Mouse (Mus musculus) midbrain, postnatal 0 days (tissue): ENCODE data around the gene Slc25a19. TPM values are rescaled to one million over a fixed set of nuclear protein-coding genes. Genes with fewer than 3 reads are reported as not detected.

Source experiments
- ATAC-seq: fragments of 200-750 bp; cut with Nextera tagmentation; 2 replicates; pipeline ENCODE4 v1.8.0; 2017; ENCODE audit warnings: moderate number of reproducible peaks, mild to moderate bottlenecking, moderate TSS enrichment, moderate library complexity; ENCODE audit not compliant: low FRiP score
- DNase-seq: peaks from one replicate; pipeline ENCODE4 v3.0.0-alpha.2; 2015; ENCODE audit warnings: low spot score
- H3K27ac ChIP-seq: fragments of 300-500 bp; sonication (generic); 2 replicates; pipeline ENCODE4 v1.5.1; 2014; ENCODE audit warnings: low read depth, mild to moderate bottlenecking, low read length, mixed read lengths
- H3K27me3 ChIP-seq: fragments of 300-500 bp; sonication (generic); 2 replicates; pipeline ENCODE4 v1.6.1; 2014; ENCODE audit warnings: low read length, control low read depth, mixed read lengths; ENCODE audit not compliant: insufficient read depth
- H3K36me3 ChIP-seq: fragments of 300-500 bp; sonication (generic); 2 replicates; pipeline ENCODE4 v1.6.1; 2014; ENCODE audit warnings: low read length, control low read depth, mixed read lengths; ENCODE audit not compliant: insufficient read depth
- H3K4me1 ChIP-seq: fragments of 300-500 bp; sonication (generic); 2 replicates; pipeline ENCODE4 v1.6.1; 2014; ENCODE audit warnings: mild to moderate bottlenecking, control low read depth, antibody characterized with exemption, low read length, mixed read lengths; ENCODE audit not compliant: insufficient read depth
- H3K4me2 ChIP-seq: fragments of 300-500 bp; sonication (generic); 2 replicates; pipeline ENCODE4 v1.6.1; 2014; ENCODE audit warnings: low read depth, mild to moderate bottlenecking, low read length, mixed read lengths; ENCODE audit not compliant: poor library complexity, severe bottlenecking
- H3K4me3 ChIP-seq: fragments of 300-500 bp; sonication (generic); 2 replicates; pipeline ENCODE4 v1.5.1; 2014; ENCODE audit warnings: low read depth, mild to moderate bottlenecking, low read length, moderate library complexity
- H3K9ac ChIP-seq: fragments of 300-500 bp; sonication (generic); replicated peaks from 2 replicates; pipeline ENCODE4 v1.6.1; 2014; ENCODE audit warnings: mild to moderate bottlenecking, low read length, moderate library complexity, mixed read lengths; ENCODE audit not compliant: poor library complexity, severe bottlenecking
- H3K9me3 ChIP-seq: fragments of 300-500 bp; sonication (generic); 2 replicates; pipeline ENCODE4 v1.6.1; 2016; ENCODE audit warnings: low read length, control low read depth
- CTCF ChIP-seq: IDR thresholded peaks from 2 replicates; pipeline ENCODE4 v1.5.1; 2016; ENCODE audit warnings: antibody characterized with exemption, mild to moderate bottlenecking
- WGBS: fragments of 180-500 bp; shearing (Covaris S2); extraction: QIAGEN DNeasy Blood & Tissue Kit; methylation state at CpG from one replicate; pipeline ENCODE4 v1.1.7; 2014; 5-methylcytosine and 5-hydroxymethylcytosine counted together
- polyA plus RNA-seq: library from polyadenylated mRNA; unstranded; fragments of >200 nt; fragmentation: Nextera tagmentation; extraction: Ambion mirVana; gene quantifications from 2 replicates; pipeline ENCODE4 v1.2.1, GENCODE M21; 2015
- total RNA-seq: library from RNA; depleted of rRNA; stranded (reverse); fragments of >200 nt; gene quantifications from 2 replicates; pipeline ENCODE4 v1.2.3, GENCODE M21; 2014; rRNA removed

The Slc25a19 gene
- total and polyA plus RNA-seq, 2 experiments from 2014 or later = 35.7 to 49.6 TPM

- DNase-seq (no peak), ATAC-seq (no peak)
- H3K4me2 ChIP-seq = no peak overlapping the region
- no peaks in the 10 kb centered on the region for H3K27me3 ChIP-seq
- no peak overlapping the region for H3K4me3 ChIP-seq
- H3K4me1 ChIP-seq = no peaks in the 10 kb centered on the region
- H3K36me3 ChIP-seq = peaks cover 43% of the 10 kb centered on the region
- no peak overlapping the region for H3K9ac ChIP-seq
- TF ChIP-seq CTCF = no peak
- H3K27ac ChIP-seq = no peak overlapping the region
- H3K9me3 ChIP-seq = no peaks in the 10 kb centered on the region
Measured at GRCm38 (mm10) chr11:115579080-115579479, 49.0 kb downstream of the Slc25a19 start.

- peak overlapping the region; percentile 73 for H3K9ac ChIP-seq
- H3K36me3 ChIP-seq = peaks cover 34% of the 10 kb centered on the region
- ATAC-seq (no peak), DNase-seq (no peak)
- H3K4me2 ChIP-seq = peak overlapping the region; percentile 79
- no peak for TF ChIP-seq CTCF
- no peaks in the 10 kb centered on the region for H3K9me3 ChIP-seq
- peak overlapping the region; percentile 72 for H3K4me3 ChIP-seq
- 23% methylated on average over 7 of the region's 7 CpGs for WGBS
- H3K4me1 ChIP-seq = 0 out of 2 replicates have a peak, but pooled peaks cover 4% of the 10 kb centered on the region
- H3K27ac ChIP-seq = no peak overlapping the region
- no peaks in the 10 kb centered on the region for H3K27me3 ChIP-seq
Measured at GRCm38 (mm10) chr11:115564961-115565360, 63.1 kb downstream of the Slc25a19 start.

Other genes with a start within 250 kb of the Slc25a19 start
- 66.0 and 68.8 TPM in 2 replicates for gene Cdr2l, start 246.4 kb downstream of the Slc25a19 start, total RNA-seq
- gene Cdr2l, start 246.4 kb downstream of the Slc25a19 start, polyA plus RNA-seq = 16.0 and 17.2 TPM in 2 replicates
- gene Mrpl58, start 224.5 kb downstream of the Slc25a19 start, total RNA-seq = 69.2 and 78.1 TPM in 2 replicates
- gene Mrpl58, start 224.5 kb downstream of the Slc25a19 start, polyA plus RNA-seq = 187 and 201 TPM in 2 replicates
- 319 and 329 TPM in 2 replicates for gene Atp5h, start 208.3 kb downstream of the Slc25a19 start, total RNA-seq
- gene Atp5h, start 208.3 kb downstream of the Slc25a19 start, polyA plus RNA-seq = 934 and 951 TPM in 2 replicates
- 22.1 and 27.4 TPM in 2 replicates for gene Kctd2, start 208.2 kb downstream of the Slc25a19 start, total RNA-seq
- gene Kctd2, start 208.2 kb downstream of the Slc25a19 start, polyA plus RNA-seq = 27.7 and 29.4 TPM in 2 replicates
- gene Trim80, start 187.8 kb downstream of the Slc25a19 start, total RNA-seq = 0.44 TPM in 1 of 2 replicates, not detected in the other
- not detected in 2 replicates for gene Trim80, start 187.8 kb downstream of the Slc25a19 start, polyA plus RNA-seq
- gene Slc16a5, start 165.8 kb downstream of the Slc25a19 start, total RNA-seq = not detected in 2 replicates
- gene Slc16a5, start 165.8 kb downstream of the Slc25a19 start, polyA plus RNA-seq = 0.21 and 0.23 TPM in 2 replicates
- gene Armc7, start 152.6 kb downstream of the Slc25a19 start, total RNA-seq = 9.0 and 14.0 TPM in 2 replicates
- gene Armc7, start 152.6 kb downstream of the Slc25a19 start, polyA plus RNA-seq = 12.9 and 13.4 TPM in 2 replicates
- gene Nt5c, start 136.4 kb downstream of the Slc25a19 start, total RNA-seq = 85.3 and 91.1 TPM in 2 replicates
- 131 and 133 TPM in 2 replicates for gene Nt5c, start 136.4 kb downstream of the Slc25a19 start, polyA plus RNA-seq
- gene Jpt1, start 113.9 kb downstream of the Slc25a19 start, total RNA-seq = 744 and 761 TPM in 2 replicates
- 1,252 and 1,259 TPM in 2 replicates for gene Jpt1, start 113.9 kb downstream of the Slc25a19 start, polyA plus RNA-seq
- 543 and 643 TPM in 2 replicates for gene Sumo2, start 92.0 kb downstream of the Slc25a19 start, total RNA-seq
- gene Sumo2, start 92.0 kb downstream of the Slc25a19 start, polyA plus RNA-seq = 972 and 1,028 TPM in 2 replicates
- gene Nup85, start 63.9 kb downstream of the Slc25a19 start, total RNA-seq = 49.5 and 59.5 TPM in 2 replicates
- 75.6 and 80.3 TPM in 2 replicates for gene Nup85, start 63.9 kb downstream of the Slc25a19 start, polyA plus RNA-seq
- gene Mrps7, start 24.4 kb downstream of the Slc25a19 start, total RNA-seq = 37.9 and 39.6 TPM in 2 replicates
- gene Mrps7, start 24.4 kb downstream of the Slc25a19 start, polyA plus RNA-seq = 77.8 and 81.8 TPM in 2 replicates
- gene Gga3, start 24.2 kb downstream of the Slc25a19 start, total RNA-seq = 34.5 and 42.3 TPM in 2 replicates
- gene Gga3, start 24.2 kb downstream of the Slc25a19 start, polyA plus RNA-seq = 20.5 and 22.6 TPM in 2 replicates
- 13.6 and 13.7 TPM in 2 replicates for gene Mif4gd, start 15.3 kb downstream of the Slc25a19 start, total RNA-seq
- gene Mif4gd, start 15.3 kb downstream of the Slc25a19 start, polyA plus RNA-seq = 15.7 and 17.7 TPM in 2 replicates
- 85.8 and 87.0 TPM in 2 replicates for gene Grb2, start 80.3 kb upstream of the Slc25a19 start, total RNA-seq
- 153 and 158 TPM in 2 replicates for gene Grb2, start 80.3 kb upstream of the Slc25a19 start, polyA plus RNA-seq
- gene Tmem94, start 137.1 kb upstream of the Slc25a19 start, total RNA-seq = 26.5 and 32.7 TPM in 2 replicates
- gene Tmem94, start 137.1 kb upstream of the Slc25a19 start, polyA plus RNA-seq = 14.6 and 15.9 TPM in 2 replicates
- gene Caskin2, start 185.3 kb upstream of the Slc25a19 start, total RNA-seq = 18.5 and 27.9 TPM in 2 replicates
- 7.2 and 8.3 TPM in 2 replicates for gene Caskin2, start 185.3 kb upstream of the Slc25a19 start, polyA plus RNA-seq
- 25.0 and 27.7 TPM in 2 replicates for gene Tsen54, start 186.4 kb upstream of the Slc25a19 start, total RNA-seq
- gene Tsen54, start 186.4 kb upstream of the Slc25a19 start, polyA plus RNA-seq = 14.8 and 15.5 TPM in 2 replicates
- gene Llgl2, start 195.8 kb upstream of the Slc25a19 start, total RNA-seq = 0.99 and 1.0 TPM in 2 replicates
- gene Llgl2, start 195.8 kb upstream of the Slc25a19 start, polyA plus RNA-seq = 0.51 and 0.81 TPM in 2 replicates
- gene Myo15b, start 230.1 kb upstream of the Slc25a19 start, total RNA-seq = not detected in 2 replicates
- 0.09 and 0.29 TPM in 2 replicates for gene Myo15b, start 230.1 kb upstream of the Slc25a19 start, polyA plus RNA-seq